Mouse (Mus musculus) T-cell, adult 66 days (primary cell): ENCODE results near the gene Syt9. TPM values are rescaled to one million over a fixed set of nuclear protein-coding genes. Genes with fewer than 3 reads are reported as not detected.

Source experiments
- total RNA-seq, 2 experiments: library from RNA; stranded (reverse); gene quantifications; 3 replicates in 1 of 2; 4 replicates in 1 of 2; pipeline ENCODE4 v1.2.4; 2023

Syt9 gene
- not detected for total RNA-seq

DNA sequence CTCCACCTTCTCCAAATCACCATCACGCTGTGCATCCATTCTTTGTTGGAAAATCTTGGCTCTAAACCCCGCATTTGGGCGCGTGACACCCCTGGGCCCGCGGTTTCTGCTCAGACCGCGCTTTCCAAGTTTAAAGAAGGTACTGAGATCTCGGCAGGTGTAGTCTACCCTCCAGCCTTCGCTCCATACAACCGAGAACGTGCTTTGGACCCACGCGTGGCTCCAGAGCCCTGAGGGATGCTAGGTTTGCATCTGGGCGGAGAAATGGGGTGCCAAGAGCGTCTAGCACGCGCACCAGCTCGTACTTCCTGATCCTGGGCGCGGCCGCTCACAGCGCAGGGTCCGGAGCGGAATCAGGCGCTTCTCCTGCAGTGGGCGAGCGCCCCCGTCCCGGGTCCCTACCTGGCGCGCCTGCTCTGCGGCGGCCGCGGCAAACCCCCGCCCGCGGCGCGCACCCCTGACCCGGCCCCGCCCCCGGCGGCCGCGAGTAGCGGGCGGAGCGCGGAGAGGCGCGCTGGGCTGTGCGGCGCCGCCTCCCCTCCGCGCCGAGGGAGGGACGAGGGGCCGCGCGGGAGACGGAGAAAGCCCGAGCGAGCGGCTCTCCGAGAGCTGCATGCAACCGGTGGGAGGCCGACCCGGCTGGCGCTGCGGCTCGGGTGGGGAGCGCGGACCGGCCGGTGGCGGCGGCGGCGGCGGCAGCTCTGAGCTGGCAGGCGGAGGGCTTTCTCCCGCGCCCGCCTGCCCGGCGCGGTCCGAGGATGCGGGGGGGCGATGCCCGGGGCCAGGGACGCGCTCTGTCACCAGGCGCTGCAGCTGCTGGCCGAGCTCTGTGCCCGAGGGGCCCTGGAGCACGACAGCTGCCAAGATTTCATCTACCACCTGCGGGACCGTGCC is at the start of gene Syt9:
Gene Syt9, plus strand, starts transcription at position 497 of the 894 bp plus-strand sequence.

GRCm38 (mm10) chr7:107567261-107567671 is 196.7 kb downstream of the Syt9 start, which contains the start of gene Olfml1:
Gene Olfml1, plus strand, starts transcription at chr7:107567446.

GRCm38 (mm10) chr7:107594857-107595402 is 224.4 kb downstream of the Syt9 start, which contains the start of gene Ppfibp2:
Gene Ppfibp2, plus strand, starts transcription at chr7:107595207.

Other genes with a start within 250 kb of the Syt9 start
- gene Olfr715, start 239.6 kb upstream of the Syt9 start, total RNA-seq: not detected
- not detected for gene Olfr716, start 232.4 kb upstream of the Syt9 start, total RNA-seq
- not detected for gene Nlrp14, start 203.7 kb upstream of the Syt9 start, total RNA-seq
- gene Rbmxl2, start 161.3 kb upstream of the Syt9 start, total RNA-seq: not detected
- not detected for gene Olfml1, start 196.7 kb downstream of the Syt9 start, total RNA-seq
- gene Ppfibp2, start 224.5 kb downstream of the Syt9 start, total RNA-seq: under 1 TPM; 0.56 to 0.93 TPM